Mouse (Mus musculus) limb, embryonic 12.5 days (tissue): ENCODE results near the gene 1110008P14Rik. TPM values are rescaled to one million over a fixed set of nuclear protein-coding genes. Genes with fewer than 3 reads are reported as not detected.
A peak's percentile ranks its signal among the peaks of the same experiment; 100 is the strongest.

Experiments
- ATAC-seq: fragments of 200-750 bp; cut with Nextera tagmentation; 2 replicates; pipeline ENCODE4 v1.8.0; 2017; ENCODE audit warnings: low read depth, moderate TSS enrichment; ENCODE audit not compliant: insufficient number of reproducible peaks, insufficient read depth, low FRiP score, low TSS enrichment
- H3K27ac ChIP-seq: fragments of 300-500 bp; sonication (generic); 2 replicates; pipeline ENCODE4 v1.5.1; 2016; ENCODE audit warnings: mild to moderate bottlenecking, moderate library complexity
- H3K27me3 ChIP-seq: fragments of 300-500 bp; sonication (generic); 2 replicates; pipeline ENCODE4 v1.6.1; 2016; ENCODE audit warnings: mild to moderate bottlenecking, moderate library complexity
- H3K36me3 ChIP-seq: fragments of 300-500 bp; sonication (generic); 2 replicates; pipeline ENCODE4 v1.6.1; 2016; ENCODE audit warnings: mild to moderate bottlenecking, moderate library complexity
- H3K4me1 ChIP-seq: fragments of 300-500 bp; sonication (generic); replicated peaks from 2 replicates; pipeline ENCODE4 v1.6.1; 2016
- H3K4me2 ChIP-seq: fragments of 300-500 bp; sonication (generic); 2 replicates; pipeline ENCODE4 v1.6.1; 2016; ENCODE audit warnings: mild to moderate bottlenecking, moderate library complexity
- H3K4me3 ChIP-seq: fragments of 300-500 bp; sonication (generic); replicated peaks from 2 replicates; pipeline ENCODE4 v1.5.1; 2016; ENCODE audit warnings: mild to moderate bottlenecking
- H3K9ac ChIP-seq: fragments of 300-500 bp; sonication (generic); replicated peaks from 2 replicates; pipeline ENCODE4 v1.6.1; 2016; ENCODE audit warnings: mild to moderate bottlenecking, moderate library complexity
- H3K9me3 ChIP-seq: fragments of 300-500 bp; sonication (generic); 2 replicates; pipeline ENCODE4 v1.6.1; 2016; ENCODE audit warnings: mild to moderate bottlenecking, moderate library complexity
- WGBS: fragments of 180-500 bp; shearing (Covaris S2); methylation state at CpG from one replicate; pipeline ENCODE4 v1.1.7; 2016; 5-methylcytosine and 5-hydroxymethylcytosine counted together
- polyA plus RNA-seq: library from polyadenylated mRNA; unstranded; fragments of >200 nt; fragmentation: Nextera tagmentation; extraction: Ambion mirVana; gene quantifications from 2 replicates; pipeline ENCODE4 v1.2.1, GENCODE M21; 2016

The 1110008P14Rik gene
- polyA plus RNA-seq, 1 experiment from 2014 or later: 44.3 TPM

- H3K9ac ChIP-seq: no peak overlapping the region
- no peak overlapping the region for H3K4me2 ChIP-seq
- no peaks in the 10 kb centered on the region for H3K9me3 ChIP-seq
- no peak overlapping the region for H3K27ac ChIP-seq
- no peaks in the 10 kb centered on the region for H3K4me1 ChIP-seq
- H3K36me3 ChIP-seq: peaks cover 73% of the 10 kb centered on the region
- no peaks in the 10 kb centered on the region for H3K27me3 ChIP-seq
- no peak for ATAC-seq
- 91% methylated on average over 4 of the region's 4 CpGs for WGBS
- no peak overlapping the region for H3K4me3 ChIP-seq
Measured at GRCm38 (mm10) chr2:32342039-32342438, 39.7 kb downstream of the 1110008P14Rik start.

DNA sequence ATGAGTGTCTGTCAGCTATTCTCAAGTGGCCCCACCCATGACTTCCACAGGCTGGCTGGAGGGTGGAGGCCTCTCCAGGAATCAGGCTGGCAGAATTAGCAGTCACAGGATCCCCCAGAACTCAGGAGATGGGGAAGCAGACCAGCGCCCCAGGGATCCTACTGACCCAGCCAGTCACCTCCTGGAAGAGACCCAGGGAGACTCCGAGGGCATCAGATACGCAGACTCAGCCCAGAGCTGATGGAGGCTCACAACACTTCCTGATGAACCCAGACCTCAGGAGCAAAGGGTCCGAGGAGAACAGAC is 40.2 kb downstream of the 1110008P14Rik start:
- H3K4me3 ChIP-seq: no peak overlapping the region
- H3K4me1 ChIP-seq: no peaks in the 10 kb centered on the region
- H3K36me3 ChIP-seq: peaks cover 73% of the 10 kb centered on the region
- H3K4me2 ChIP-seq: no peak overlapping the region
- ATAC-seq: no peak
- no peak overlapping the region for H3K27ac ChIP-seq
- WGBS: 93% methylated on average over 4 of the region's 4 CpGs
- H3K27me3 ChIP-seq: no peaks in the 10 kb centered on the region
- no peaks in the 10 kb centered on the region for H3K9me3 ChIP-seq
- no peak overlapping the region for H3K9ac ChIP-seq

DNA sequence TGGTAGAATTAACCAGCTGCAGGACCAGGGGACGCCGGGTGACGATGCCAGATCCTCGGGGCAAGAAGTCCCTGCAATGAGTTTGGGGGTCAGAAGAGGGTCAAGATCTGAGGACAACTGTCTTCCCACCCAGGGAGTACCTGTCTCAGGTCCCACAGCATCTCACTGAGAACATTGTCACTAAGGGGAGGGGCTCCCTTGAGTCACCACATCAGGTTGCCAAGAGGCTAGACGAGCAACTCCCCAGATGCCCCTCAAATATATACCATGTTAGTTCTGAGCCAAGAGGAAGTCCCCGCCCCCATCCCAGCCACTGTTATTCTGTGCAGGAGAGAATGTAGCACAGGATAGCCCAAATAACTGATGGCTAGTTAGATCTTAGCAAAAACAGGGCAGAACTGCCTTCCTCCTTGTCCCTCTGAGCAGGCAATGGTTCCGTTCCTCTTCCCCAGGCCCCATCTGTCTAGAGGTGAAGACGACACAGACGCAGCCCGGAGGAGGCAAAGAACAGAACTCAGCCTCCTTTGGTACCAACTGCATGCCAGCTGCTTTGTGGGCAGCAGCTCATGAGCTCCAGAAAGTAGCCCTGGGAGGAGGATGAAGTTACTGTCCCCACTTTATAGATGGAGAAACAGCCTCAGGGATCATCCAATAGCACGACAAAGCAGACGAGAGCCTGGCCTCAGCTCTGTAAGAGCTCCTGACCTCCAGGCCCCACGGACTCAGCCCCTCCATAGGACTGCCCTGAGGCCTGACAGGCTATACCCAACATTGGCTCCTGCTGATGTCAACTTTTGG is 40.7 kb downstream of the 1110008P14Rik start:
- no peak overlapping the region for H3K4me3 ChIP-seq
- no peaks in the 10 kb centered on the region for H3K9me3 ChIP-seq
- no peaks in the 10 kb centered on the region for H3K27me3 ChIP-seq
- H3K4me1 ChIP-seq: no peaks in the 10 kb centered on the region
- H3K4me2 ChIP-seq: no peak overlapping the region
- WGBS: 78% methylated on average over 13 of the region's 13 CpGs
- no peak for ATAC-seq
- H3K27ac ChIP-seq: no peak overlapping the region
- peaks cover 75% of the 10 kb centered on the region for H3K36me3 ChIP-seq
- no peak overlapping the region for H3K9ac ChIP-seq

GRCm38 (mm10) chr2:32339912-32340642 is 41.7 kb downstream of the 1110008P14Rik start:
- no peaks in the 10 kb centered on the region for H3K4me1 ChIP-seq
- H3K36me3 ChIP-seq: peaks cover 83% of the 10 kb centered on the region

DNA sequence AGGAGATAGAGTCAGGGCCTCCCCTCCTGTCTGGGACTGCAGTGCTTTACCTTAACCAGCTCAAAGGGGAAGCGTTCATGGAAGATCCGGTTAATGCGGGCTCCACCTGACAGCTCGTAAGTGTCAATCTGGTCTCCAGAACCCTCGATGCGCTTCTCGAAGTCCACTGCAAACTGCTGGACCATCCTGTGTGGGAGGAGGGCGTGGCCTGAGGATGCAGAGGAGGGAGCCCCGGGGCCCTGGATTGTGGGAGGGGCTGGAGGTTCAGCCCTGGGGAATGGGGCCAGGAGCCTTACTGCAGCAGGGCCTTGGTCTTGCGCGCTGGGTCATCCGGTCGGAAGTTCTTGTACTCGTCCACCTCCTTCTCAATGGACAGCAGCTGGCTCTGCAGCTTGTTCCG is 45.9 kb downstream of the 1110008P14Rik start:
- Histone ChIP-seq H3K27ac (no peak overlapping the region), H3K4me3 (no peak overlapping the region), H3K9ac (no peak overlapping the region), H3K27me3 (no peaks in the 10 kb centered on the region), H3K36me3 (peaks cover 97% of the 10 kb centered on the region), H3K4me2 (no peak overlapping the region), H3K9me3 (no peaks in the 10 kb centered on the region), H3K4me1 (no peaks in the 10 kb centered on the region)
- no peak for ATAC-seq
- WGBS: 50% methylated on average over 15 of the region's 15 CpGs

More at GRCm38 (mm10) chr2:32339912-32340642, 41.7 kb downstream of the 1110008P14Rik start:
- Histone ChIP-seq H3K27me3 (no peaks in the 10 kb centered on the region), H3K4me3 (no peak overlapping the region), H3K9me3 (no peaks in the 10 kb centered on the region), H3K4me2 (no peak overlapping the region), H3K9ac (no peak overlapping the region), H3K27ac (no peak overlapping the region)
- no peak for ATAC-seq
- 49% methylated on average over 26 of the region's 26 CpGs for WGBS

DNA sequence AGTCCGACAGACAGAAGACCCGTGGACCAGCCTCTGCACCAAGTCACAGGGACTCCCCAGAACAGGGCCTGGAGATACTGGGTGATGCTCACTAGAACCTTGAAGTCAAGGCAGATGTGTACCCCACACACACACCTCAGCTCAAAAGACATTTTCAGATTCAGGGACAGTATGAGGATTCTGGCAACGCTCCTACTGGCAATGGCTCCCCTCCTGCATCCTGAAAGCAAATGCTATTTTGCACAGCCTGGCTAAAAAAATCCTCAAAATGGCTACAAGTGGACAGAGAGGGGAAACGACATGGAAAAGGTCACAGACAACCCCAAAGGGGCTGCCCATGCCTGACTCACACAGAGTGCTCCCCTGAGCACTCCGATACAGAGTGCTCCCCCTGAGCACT is 49.6 kb downstream of the 1110008P14Rik start:
- no peaks in the 10 kb centered on the region for H3K9me3 ChIP-seq
- H3K36me3 ChIP-seq: peaks cover 70% of the 10 kb centered on the region
- no peak overlapping the region for H3K4me2 ChIP-seq
- H3K4me3 ChIP-seq: no peak overlapping the region
- 91% methylated on average over 5 of the region's 5 CpGs for WGBS
- H3K9ac ChIP-seq: no peak overlapping the region
- no peak for ATAC-seq
- H3K27ac ChIP-seq: no peak overlapping the region
- no peaks in the 10 kb centered on the region for H3K27me3 ChIP-seq
- H3K4me1 ChIP-seq: peaks cover 20% of the 10 kb centered on the region

DNA sequence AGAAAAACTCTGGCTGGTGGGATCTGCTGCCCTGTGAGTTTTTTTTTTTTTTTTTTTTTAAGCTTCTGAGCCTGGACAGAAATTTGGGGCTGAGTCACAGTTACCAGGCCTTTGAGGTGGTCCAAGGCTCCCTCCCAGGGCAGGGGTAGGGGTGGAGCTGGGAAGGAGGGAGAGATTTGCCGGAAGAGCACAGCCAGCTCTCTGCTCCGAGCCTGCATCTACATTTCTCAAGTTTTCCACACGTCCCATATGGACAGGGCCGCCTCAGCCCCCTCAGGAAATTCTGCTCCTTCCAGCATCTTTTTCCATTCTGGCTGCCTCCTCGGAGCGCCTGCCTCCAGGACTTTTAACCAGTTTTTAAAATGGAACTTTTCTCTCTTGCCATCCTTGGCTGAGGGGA is 52.2 kb downstream of the 1110008P14Rik start:
- H3K9ac ChIP-seq: 0 out of 2 replicates have a peak overlapping the region, but pooled peaks have one; percentile 31
- peak; percentile 62; the same call in 1 of the 2 replicates for ATAC-seq
- H3K27ac ChIP-seq: peak overlapping the region; percentile 90
- peaks cover 67% of the 10 kb centered on the region for H3K36me3 ChIP-seq
- no peaks in the 10 kb centered on the region for H3K27me3 ChIP-seq
- H3K4me1 ChIP-seq: peaks cover 35% of the 10 kb centered on the region
- no peak overlapping the region for H3K4me3 ChIP-seq
- 21% methylated on average over 6 of the region's 6 CpGs for WGBS
- peak overlapping the region; percentile 20; the same call in 1 of the 2 replicates for H3K4me2 ChIP-seq
- no peaks in the 10 kb centered on the region for H3K9me3 ChIP-seq

- Histone ChIP-seq H3K9ac (no peak overlapping the region), H3K4me2 (0 out of 2 replicates have a peak overlapping the region, but pooled peaks have one; percentile 20), H3K36me3 (peaks cover 66% of the 10 kb centered on the region), H3K9me3 (no peaks in the 10 kb centered on the region), H3K4me1 (peaks cover 35% of the 10 kb centered on the region), H3K27me3 (no peaks in the 10 kb centered on the region), H3K4me3 (no peak overlapping the region), H3K27ac (peak overlapping the region; percentile 90)
- no peak for ATAC-seq
- whole genome bisulfite sequencing: 16% methylated on average over 13 of the region's 13 CpGs
Measured at GRCm38 (mm10) chr2:32328911-32329460, 52.8 kb downstream of the 1110008P14Rik start.

GRCm38 (mm10) chr2:32327200-32327599 is 54.5 kb downstream of the 1110008P14Rik start:
- peaks cover 60% of the 10 kb centered on the region for H3K36me3 ChIP-seq
- 84% methylated on average over 4 of the region's 4 CpGs for WGBS
- H3K4me3 ChIP-seq: no peak overlapping the region
- no peak overlapping the region for H3K4me2 ChIP-seq
- no peak overlapping the region for H3K9ac ChIP-seq
- ATAC-seq: no peak
- no peaks in the 10 kb centered on the region for H3K9me3 ChIP-seq
- no peaks in the 10 kb centered on the region for H3K27me3 ChIP-seq
- H3K4me1 ChIP-seq: peaks cover 37% of the 10 kb centered on the region
- H3K27ac ChIP-seq: no peak overlapping the region
